Mouse (Mus musculus) liver, embryonic 13.5 days (tissue): ENCODE measurements around the gene Tns1. TPM values are rescaled to one million over a fixed set of nuclear protein-coding genes. Genes with fewer than 3 reads are reported as not detected.

Experiments used
- ATAC-seq: fragments of 200-750 bp; cut with Nextera tagmentation; 2 replicates; pipeline ENCODE4 v1.8.0; 2017; ENCODE audit warnings: low read depth, mild to moderate bottlenecking, moderate number of reproducible peaks, moderate library complexity
- DNase-seq: peaks from one replicate; pipeline ENCODE4 v3.0.0; 2022
- H3K27ac ChIP-seq: fragments of 300-500 bp; sonication (generic); 2 replicates; pipeline ENCODE4 v1.5.1; 2015; ENCODE audit warnings: moderate library complexity, mild to moderate bottlenecking, inconsistent platforms
- H3K27me3 ChIP-seq: fragments of 300-500 bp; sonication (generic); 2 replicates; pipeline ENCODE4 v1.6.1; 2015; ENCODE audit warnings: mild to moderate bottlenecking, inconsistent platforms
- H3K36me3 ChIP-seq: fragments of 300-500 bp; sonication (generic); 2 replicates; pipeline ENCODE4 v1.6.1; 2015; ENCODE audit warnings: mild to moderate bottlenecking, inconsistent platforms
- H3K4me1 ChIP-seq: fragments of 300-500 bp; sonication (generic); replicated peaks from 2 replicates; pipeline ENCODE4 v1.6.1; 2015; ENCODE audit warnings: inconsistent platforms
- H3K4me2 ChIP-seq: fragments of 300-500 bp; sonication (generic); 2 replicates; pipeline ENCODE4 v1.6.1; 2015; ENCODE audit warnings: inconsistent platforms, mild to moderate bottlenecking, moderate library complexity
- H3K4me3 ChIP-seq: fragments of 300-500 bp; sonication (generic); replicated peaks from 2 replicates; pipeline ENCODE4 v1.5.1; 2015; ENCODE audit warnings: mild to moderate bottlenecking, inconsistent platforms
- H3K9ac ChIP-seq: fragments of 300-500 bp; sonication (generic); 2 replicates; pipeline ENCODE4 v1.6.1; 2015; ENCODE audit warnings: mild to moderate bottlenecking, inconsistent platforms
- H3K9me3 ChIP-seq: fragments of 300-500 bp; sonication (generic); replicated peaks from 2 replicates; pipeline ENCODE4 v1.6.1; 2016; ENCODE audit warnings: inconsistent platforms
- WGBS: fragments of 180-500 bp; shearing (Covaris S2); methylation state at CpG from one replicate; pipeline ENCODE4 v1.1.7; 2015; ENCODE audit not compliant: insufficient replicate concordance; 5-methylcytosine and 5-hydroxymethylcytosine counted together
- polyA plus RNA-seq: library from polyadenylated mRNA; unstranded; fragments of >200 nt; fragmentation: Nextera tagmentation; extraction: Ambion mirVana; gene quantifications from 2 replicates; pipeline ENCODE4 v1.2.1, GENCODE M21; 2015

Gene Tns1
- polyA plus RNA-seq, 1 experiment from 2014 or later, result 11.7 TPM

GRCm38 (mm10) chr1:74041692-74042091 lies 82.6 kb downstream of the Tns1 start:
- no peak overlapping the region for H3K9ac ChIP-seq
- 14% methylated on average over 8 of the region's 8 CpGs for WGBS
- peak overlapping the region; percentile 45 for H3K4me2 ChIP-seq
- peaks cover 59% of the 10 kb centered on the region for H3K4me1 ChIP-seq
- DNase-seq (no peak), ATAC-seq (no peak)
- no peaks in the 10 kb centered on the region for H3K9me3 ChIP-seq
- H3K27me3 ChIP-seq, result peaks cover 16% of the 10 kb centered on the region
- H3K4me3 ChIP-seq, result no peak overlapping the region
- H3K36me3 ChIP-seq, result no peaks in the 10 kb centered on the region
- peak overlapping the region; percentile 58 for H3K27ac ChIP-seq

- no peaks in the 10 kb centered on the region for H3K36me3 ChIP-seq
- peak; percentile 71 for ATAC-seq
- H3K9me3 ChIP-seq, result no peaks in the 10 kb centered on the region
- H3K4me3 ChIP-seq, result no peak overlapping the region
- 39% methylated on average over 7 of the region's 7 CpGs for WGBS
- no peak for DNase-seq
- peak overlapping the region; percentile 58; the same call in 1 of the 2 replicates for H3K27ac ChIP-seq
- peaks cover 21% of the 10 kb centered on the region for H3K27me3 ChIP-seq
- H3K4me1 ChIP-seq, result peaks cover 62% of the 10 kb centered on the region
- peak overlapping the region; percentile 45 for H3K4me2 ChIP-seq
- H3K9ac ChIP-seq, result no peak overlapping the region
These were observed 83.1 kb downstream of the Tns1 start for GRCm38 (mm10) chr1:74041178-74041577.

GRCm38 (mm10) chr1:74036560-74037390 lies 87.5 kb downstream of the Tns1 start:
- 2% methylated on average over 35 of the region's 40 CpGs for WGBS
- Histone ChIP-seq H3K9me3 (no peaks in the 10 kb centered on the region), H3K9ac (peak overlapping the region; percentile 46; the same call in 1 of the 2 replicates), H3K4me1 (peaks cover 53% of the 10 kb centered on the region), H3K27ac (no peak overlapping the region), H3K4me2 (peak overlapping the region; percentile 60), H3K27me3 (peaks cover 39% of the 10 kb centered on the region), H3K4me3 (peak overlapping the region; percentile 51), H3K36me3 (no peaks in the 10 kb centered on the region)
- peak; percentile 28; the same call in 1 of the 2 replicates for ATAC-seq
- DNase-seq, result no peak

GRCm38 (mm10) chr1:74035912-74036489 lies 88.2 kb downstream of the Tns1 start:
- DNase-seq (no peak), ATAC-seq (no peak)
- H3K36me3 ChIP-seq, result no peaks in the 10 kb centered on the region
- H3K27me3 ChIP-seq, result peaks cover 39% of the 10 kb centered on the region
- H3K9ac ChIP-seq, result peak overlapping the region; percentile 46; the same call in 1 of the 2 replicates
- no peak overlapping the region for H3K27ac ChIP-seq
- H3K4me3 ChIP-seq, result peak overlapping the region; percentile 51
- 44% methylated on average over 3 of the region's 3 CpGs for WGBS
- peaks cover 50% of the 10 kb centered on the region for H3K4me1 ChIP-seq
- H3K4me2 ChIP-seq, result peak overlapping the region; percentile 60
- H3K9me3 ChIP-seq, result no peaks in the 10 kb centered on the region

- DNase-seq, result no peak
- Histone ChIP-seq H3K9ac (no peak overlapping the region), H3K27ac (no peak overlapping the region), H3K4me1 (peaks cover 47% of the 10 kb centered on the region), H3K4me3 (no peak overlapping the region), H3K36me3 (no peaks in the 10 kb centered on the region), H3K27me3 (peaks cover 39% of the 10 kb centered on the region), H3K4me2 (peak overlapping the region; percentile 60), H3K9me3 (no peaks in the 10 kb centered on the region)
- no peak for ATAC-seq
- 47% methylated on average over 4 of the region's 4 CpGs for WGBS
These were observed 88.8 kb downstream of the Tns1 start for GRCm38 (mm10) chr1:74035487-74035886.

GRCm38 (mm10) chr1:74034736-74035135 lies 89.5 kb downstream of the Tns1 start:
- no peak overlapping the region for H3K27ac ChIP-seq
- H3K4me1 ChIP-seq, result peaks cover 45% of the 10 kb centered on the region
- WGBS, result 41% methylated on average over 2 of the region's 2 CpGs
- H3K9me3 ChIP-seq, result no peaks in the 10 kb centered on the region
- H3K9ac ChIP-seq, result no peak overlapping the region
- no peak overlapping the region for H3K4me3 ChIP-seq
- no peak for ATAC-seq
- DNase-seq, result no peak
- peaks cover 39% of the 10 kb centered on the region for H3K27me3 ChIP-seq
- H3K36me3 ChIP-seq, result no peaks in the 10 kb centered on the region
- no peak overlapping the region for H3K4me2 ChIP-seq

GRCm38 (mm10) chr1:74034211-74034610 lies 90.0 kb downstream of the Tns1 start:
- no peak overlapping the region for H3K4me2 ChIP-seq
- no peak for ATAC-seq

GRCm38 (mm10) chr1:74033407-74033806 lies 90.8 kb downstream of the Tns1 start:
- Histone ChIP-seq H3K36me3 (no peaks in the 10 kb centered on the region), H3K9ac (no peak overlapping the region), H3K27ac (no peak overlapping the region), H3K9me3 (no peaks in the 10 kb centered on the region), H3K4me2 (no peak overlapping the region), H3K4me3 (no peak overlapping the region), H3K27me3 (peaks cover 39% of the 10 kb centered on the region), H3K4me1 (peaks cover 51% of the 10 kb centered on the region)
- ATAC-seq, result no peak
- 74% methylated on average over 4 of the region's 4 CpGs for WGBS
- no peak for DNase-seq

More at GRCm38 (mm10) chr1:74034211-74034610, 90.0 kb downstream of the Tns1 start:
- Histone ChIP-seq H3K9ac (no peak overlapping the region), H3K9me3 (no peaks in the 10 kb centered on the region), H3K36me3 (no peaks in the 10 kb centered on the region), H3K27ac (no peak overlapping the region), H3K27me3 (peaks cover 39% of the 10 kb centered on the region), H3K4me1 (peaks cover 50% of the 10 kb centered on the region), H3K4me3 (no peak overlapping the region)
- no peak for DNase-seq

GRCm38 (mm10) chr1:74032966-74033365 lies 91.3 kb downstream of the Tns1 start:
- H3K36me3 ChIP-seq, result no peaks in the 10 kb centered on the region
- DNase-seq, result no peak
- 72% methylated on average over 5 of the region's 5 CpGs for WGBS
- H3K4me1 ChIP-seq, result peaks cover 53% of the 10 kb centered on the region
- H3K9ac ChIP-seq, result no peak overlapping the region
- no peak for ATAC-seq
- H3K27me3 ChIP-seq, result peaks cover 36% of the 10 kb centered on the region
- H3K27ac ChIP-seq, result no peak overlapping the region
- H3K4me3 ChIP-seq, result no peak overlapping the region
- no peaks in the 10 kb centered on the region for H3K9me3 ChIP-seq
- no peak overlapping the region for H3K4me2 ChIP-seq

GRCm38 (mm10) chr1:74031771-74032609 lies 92.3 kb downstream of the Tns1 start:
- ATAC-seq, result no peak

GRCm38 (mm10) chr1:74030901-74031360 lies 93.3 kb downstream of the Tns1 start:
- no peaks in the 10 kb centered on the region for H3K36me3 ChIP-seq
- no peak overlapping the region for H3K4me2 ChIP-seq
- no peak overlapping the region for H3K9ac ChIP-seq
- 25% methylated on average over 3 of the region's 3 CpGs for WGBS
- 0 out of 2 replicates have a peak overlapping the region, but pooled peaks have one; percentile 47 for H3K27ac ChIP-seq
- H3K4me1 ChIP-seq, result peaks cover 58% of the 10 kb centered on the region
- no peak overlapping the region for H3K4me3 ChIP-seq
- H3K27me3 ChIP-seq, result peaks cover 15% of the 10 kb centered on the region
- no peak for DNase-seq
- peak; percentile 22; the same call in 1 of the 2 replicates for ATAC-seq
- no peaks in the 10 kb centered on the region for H3K9me3 ChIP-seq

More at GRCm38 (mm10) chr1:74031771-74032609, 92.3 kb downstream of the Tns1 start:
- Histone ChIP-seq H3K4me1 (peaks cover 57% of the 10 kb centered on the region), H3K9ac (no peak overlapping the region), H3K27me3 (peaks cover 26% of the 10 kb centered on the region), H3K4me3 (no peak overlapping the region), H3K9me3 (no peaks in the 10 kb centered on the region), H3K27ac (peak overlapping the region; percentile 47; the same call in 1 of the 2 replicates), H3K36me3 (no peaks in the 10 kb centered on the region), H3K4me2 (no peak overlapping the region)
- DNase-seq, result no peak
- 56% methylated on average over 9 of the region's 9 CpGs for WGBS
